ENCODE assay signal across 26 mouse cellular contexts in the genomic region with DNA sequence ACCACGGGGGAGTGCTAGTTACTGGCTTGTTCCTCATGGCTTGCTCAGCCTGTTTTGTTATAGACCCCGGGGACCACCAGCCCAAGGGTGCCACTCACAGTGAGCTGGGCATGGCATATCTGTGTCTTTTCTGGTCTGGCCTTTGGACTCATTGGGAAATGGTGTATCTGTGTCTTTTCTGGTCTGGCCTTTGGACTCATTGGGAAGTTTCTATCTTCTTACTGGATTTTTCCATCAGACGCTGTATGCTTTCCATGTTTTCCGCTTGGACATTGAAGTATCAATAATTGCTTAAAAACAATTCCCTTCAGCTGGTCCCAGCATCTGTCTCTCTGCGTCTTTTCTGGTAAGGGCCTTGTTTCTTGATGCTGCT. TPM values are rescaled to one million over a fixed set of nuclear protein-coding genes. Genes with fewer than 3 reads are reported as not detected.
DNase-seq lines count a peak whose midpoint lies in the region; ATAC-seq and TF ChIP-seq lines count a peak whose summit lies in the region.
"Had no signal": no experiment of that assay in that cellular context is flagged by ENCODE, and none has a peak within 500 bp of the region (broad histone marks: within the 10 kb centered on the region; RNA-seq: fewer than 3 reads in every experiment).

No protein-coding gene starts in this region.

- H3K9me3 ChIP-seq in forebrain, postnatal 0 days (ENCODE audit: low read length): no peaks in the 10 kb centered on the region
- H3K9me3 ChIP-seq in forebrain, embryonic 12.5 days: no peaks in the 10 kb centered on the region
- no peaks in the 10 kb centered on the region for H3K9me3 ChIP-seq in intestine, embryonic 16.5 days (ENCODE audit: control insufficient read depth, low read length)
- no peaks in the 10 kb centered on the region for H3K9me3 ChIP-seq in intestine, embryonic 15.5 days
- no peaks in the 10 kb centered on the region for H3K9me3 ChIP-seq in liver, embryonic 11.5 days (ENCODE audit: control insufficient read depth, low read length)
- no peaks in the 10 kb centered on the region for H3K9me3 ChIP-seq in intestine, postnatal 0 days (ENCODE audit: control insufficient read depth)
- H3K9me3 ChIP-seq: G1E had no signal

- H3K9ac ChIP-seq in forebrain, postnatal 0 days: no peak overlapping the region
- H3K9ac ChIP-seq in forebrain, embryonic 12.5 days: no peak overlapping the region
- no peak overlapping the region for H3K9ac ChIP-seq in intestine, embryonic 16.5 days (ENCODE audit: low read depth, low read length)
- H3K9ac ChIP-seq in intestine, embryonic 15.5 days: no peak overlapping the region
- H3K9ac ChIP-seq in liver, adult 2 months (ENCODE audit: low read depth, low read length): no peak overlapping the region
- no peak overlapping the region for H3K9ac ChIP-seq in liver, embryonic 11.5 days (ENCODE audit: low read depth, low read length)
- no peak overlapping the region for H3K9ac ChIP-seq in intestine, postnatal 0 days (ENCODE audit: low read depth, low read length)

- 82% methylated on average over 5 of the region's 5 CpGs for WGBS in forebrain, postnatal 0 days
- WGBS in forebrain, embryonic 12.5 days: 91% methylated on average over 5 of the region's 5 CpGs
- 86% methylated on average over 5 of the region's 5 CpGs for WGBS in intestine, embryonic 16.5 days
- WGBS in intestine, embryonic 15.5 days: 87% methylated on average over 5 of the region's 5 CpGs
- 46% methylated on average over 5 of the region's 5 CpGs for WGBS in liver, adult 2 months
- WGBS in liver, embryonic 11.5 days: 85% methylated on average over 5 of the region's 5 CpGs
- WGBS in intestine, postnatal 0 days: 66% methylated on average over 5 of the region's 5 CpGs

- H3K36me3 ChIP-seq in forebrain, postnatal 0 days (ENCODE audit: insufficient read depth): no peaks in the 10 kb centered on the region
- no peaks in the 10 kb centered on the region for H3K36me3 ChIP-seq in forebrain, embryonic 12.5 days (replicated peaks)
- H3K36me3 ChIP-seq in intestine, embryonic 16.5 days (ENCODE audit: control insufficient read depth, insufficient read depth, low read length): no peaks in the 10 kb centered on the region
- H3K36me3 ChIP-seq in intestine, embryonic 15.5 days: no peaks in the 10 kb centered on the region
- H3K36me3 ChIP-seq in liver, adult 2 months (ENCODE audit: control insufficient read depth, insufficient read depth, low read length): no peaks in the 10 kb centered on the region
- no peaks in the 10 kb centered on the region for H3K36me3 ChIP-seq in liver, embryonic 11.5 days (ENCODE audit: control insufficient read depth, insufficient read depth, low read length)
- H3K36me3 ChIP-seq in intestine, postnatal 0 days (ENCODE audit: control insufficient read depth, insufficient read depth): no peaks in the 10 kb centered on the region
- H3K36me3 ChIP-seq: G1E had no signal

- no peak overlapping the region for H3K27ac ChIP-seq in forebrain, postnatal 0 days (ENCODE audit: low read depth, low read length)
- no peak overlapping the region for H3K27ac ChIP-seq in forebrain, embryonic 12.5 days
- H3K27ac ChIP-seq in intestine, embryonic 16.5 days (ENCODE audit: low read length): no peak overlapping the region
- H3K27ac ChIP-seq in intestine, embryonic 15.5 days: no peak overlapping the region
- peak overlapping the region; percentile 85 for H3K27ac ChIP-seq in liver, adult 2 months (replicated peaks; ENCODE audit: insufficient read depth, low read depth, low read length)
- H3K27ac ChIP-seq in liver, embryonic 11.5 days (ENCODE audit: low read depth, low read length): no peak overlapping the region
- peak overlapping the region; percentile 90 for H3K27ac ChIP-seq in intestine, postnatal 0 days (ENCODE audit: low read depth, low read length)

- H3K4me3 ChIP-seq in forebrain, postnatal 0 days (ENCODE audit: low read depth, low read length): no peak overlapping the region
- no peak overlapping the region for H3K4me3 ChIP-seq in forebrain, embryonic 12.5 days (replicated peaks)
- H3K4me3 ChIP-seq in intestine, embryonic 16.5 days (ENCODE audit: low read length): no peak overlapping the region
- no peak overlapping the region for H3K4me3 ChIP-seq in intestine, embryonic 15.5 days (replicated peaks)
- H3K4me3 ChIP-seq in liver, adult 2 months (ENCODE audit: insufficient read depth, low read depth, low read length): no peak overlapping the region
- no peak overlapping the region for H3K4me3 ChIP-seq in liver, embryonic 11.5 days (ENCODE audit: low read depth, low read length)
- H3K4me3 ChIP-seq in intestine, postnatal 0 days (ENCODE audit: low read depth, low read length): no peak overlapping the region

- TF ChIP-seq CTCF in forebrain, postnatal 0 days (IDR thresholded peaks at IDR 0.05; ENCODE audit: low read depth): no peak
- no peak for TF ChIP-seq CTCF in liver, adult 2 months (IDR thresholded peaks at IDR 0.05; ENCODE audit: low read depth, low read length)
- TF ChIP-seq CTCF in intestine, postnatal 0 days (IDR thresholded peaks at IDR 0.05; ENCODE audit: low read depth): no peak

- no peaks in the 10 kb centered on the region for H3K79me2 ChIP-seq in liver, adult 2 months (ENCODE audit: control insufficient read depth, insufficient read depth, low read length)

- DNase-seq in forebrain, postnatal 0 days: peak; percentile 27
- peak; percentile 89 for DNase-seq in liver, adult 2 months (ENCODE audit: extremely low read depth, low read depth, low spot score)
- no peak for DNase-seq in liver, embryonic 11.5 days (ENCODE audit: low spot score)
- no peak for DNase-seq in c-Kit-positive CD71-positive TER-119-positive erythroid progenitor cells, embryonic 14.5 days (ENCODE audit: low spot score)
- DNase-seq: adrenal gland, adult 2 months; adrenal gland, adult 8-10 months; adrenal gland, postnatal 10 days; adrenal gland, postnatal 14 days; adrenal gland, postnatal 25 days; adrenal gland, postnatal 36 days; B cell, adult 2 months; cerebellum, adult 11 months; cerebellum, adult 11-12 months; cerebellum, adult 18-20 months had no signal

- no peak overlapping the region for H3K4me2 ChIP-seq in forebrain, postnatal 0 days (ENCODE audit: low read depth)
- no peak overlapping the region for H3K4me2 ChIP-seq in forebrain, embryonic 12.5 days
- H3K4me2 ChIP-seq in intestine, embryonic 16.5 days (ENCODE audit: low read depth, low read length): no peak overlapping the region
- no peak overlapping the region for H3K4me2 ChIP-seq in intestine, embryonic 15.5 days (replicated peaks)
- no peak overlapping the region for H3K4me2 ChIP-seq in liver, embryonic 11.5 days
- peak overlapping the region; percentile 44; the same call in 1 of the 2 replicates for H3K4me2 ChIP-seq in intestine, postnatal 0 days (replicated peaks; ENCODE audit: low read depth)

- H3K27me3 ChIP-seq in forebrain, postnatal 0 days (ENCODE audit: insufficient read depth, low read length): no peaks in the 10 kb centered on the region
- H3K27me3 ChIP-seq in forebrain, embryonic 12.5 days: peaks cover 10% of the 10 kb centered on the region
- no peaks in the 10 kb centered on the region for H3K27me3 ChIP-seq in intestine, embryonic 16.5 days (replicated peaks; ENCODE audit: control insufficient read depth, insufficient read depth, low read length)
- H3K27me3 ChIP-seq in intestine, embryonic 15.5 days (replicated peaks): no peaks in the 10 kb centered on the region
- H3K27me3 ChIP-seq in liver, adult 2 months (ENCODE audit: control insufficient read depth, insufficient read depth, low read length): no peaks in the 10 kb centered on the region
- no peaks in the 10 kb centered on the region for H3K27me3 ChIP-seq in liver, embryonic 11.5 days (replicated peaks; ENCODE audit: control insufficient read depth, insufficient read depth, low read length)
- no peaks in the 10 kb centered on the region for H3K27me3 ChIP-seq in intestine, postnatal 0 days (replicated peaks; ENCODE audit: control insufficient read depth, insufficient read depth, low read length)
- H3K27me3 ChIP-seq: CH12.LX had no signal

- no peak for TF ChIP-seq POLR2A in liver, adult 2 months (IDR thresholded peaks at IDR 0.05; ENCODE audit: extremely low read depth, insufficient read depth, low read length)

- no peaks in the 10 kb centered on the region for H3K4me1 ChIP-seq in forebrain, postnatal 0 days (ENCODE audit: insufficient read depth)
- peaks cover 9% of the 10 kb centered on the region for H3K4me1 ChIP-seq in forebrain, embryonic 12.5 days
- no peaks in the 10 kb centered on the region for H3K4me1 ChIP-seq in intestine, embryonic 16.5 days (ENCODE audit: control insufficient read depth, insufficient read depth, low read length)
- no peaks in the 10 kb centered on the region for H3K4me1 ChIP-seq in intestine, embryonic 15.5 days (replicated peaks)
- H3K4me1 ChIP-seq in liver, adult 2 months (ENCODE audit: control insufficient read depth, insufficient read depth, low read length): peaks cover 8% of the 10 kb centered on the region
- no peaks in the 10 kb centered on the region for H3K4me1 ChIP-seq in liver, embryonic 11.5 days (replicated peaks; ENCODE audit: control insufficient read depth, insufficient read depth, low read length)
- H3K4me1 ChIP-seq in intestine, postnatal 0 days (replicated peaks; ENCODE audit: control insufficient read depth, insufficient read depth, low read length): no peaks in the 10 kb centered on the region; the same call in 1 of the 2 replicates

- no peak for ATAC-seq in forebrain, postnatal 0 days
- ATAC-seq in forebrain, embryonic 12.5 days (ENCODE audit: low FRiP score): no peak
- ATAC-seq in intestine, embryonic 16.5 days: peak; percentile 71
- no peak; the same call in 1 of the 2 replicates for ATAC-seq in intestine, embryonic 15.5 days
- ATAC-seq in liver, embryonic 11.5 days (replicated peaks; ENCODE audit: low FRiP score): no peak
- ATAC-seq in intestine, postnatal 0 days: peak; percentile 88
- ATAC-seq: activated CD4-positive, CD25-positive, alpha-beta regulatory T cell, adult 4 months; CD4-positive, CD25-positive, alpha-beta regulatory T cell, adult 4 months; Patski had no signal

RNA-seq across cellular contexts. Expression of a gene that starts 12.7 kb away (rescaled TPM):
- 0.92 and 1.4 TPM in 2 replicates for total RNA-seq in forebrain, postnatal 0 days (2014; rRNA removed)
- polyA plus RNA-seq in forebrain, postnatal 0 days (2015; fragmentation: Nextera tagmentation; extraction: Ambion mirVana): 0.64 and 0.84 TPM in 2 replicates
- 2.2 and 2.8 TPM in 2 replicates for polyA plus RNA-seq in forebrain, embryonic 12.5 days (2016; fragmentation: Nextera tagmentation; extraction: Ambion mirVana)
- 0.06 TPM in 1 of 2 replicates, not detected in the other for polyA plus RNA-seq in intestine, embryonic 16.5 days (2015; fragmentation: Nextera tagmentation; extraction: Ambion mirVana)
- polyA plus RNA-seq in intestine, embryonic 15.5 days (2015; fragmentation: Nextera tagmentation; extraction: Ambion mirVana): not detected in 2 replicates
- not detected in 2 replicates for total RNA-seq in liver, adult 2 months (2014; rRNA removed)
- polyA plus RNA-seq in liver, adult 2 months (2012; rRNA removed): not detected in 2 replicates
- polyA plus RNA-seq in liver, embryonic 11.5 days (2014; fragmentation: Nextera tagmentation; extraction: Ambion mirVana): 0.16 TPM in 1 of 2 replicates, not detected in the other
- polyA plus RNA-seq in intestine, postnatal 0 days (2015; fragmentation: Nextera tagmentation; extraction: Ambion mirVana): 0.07 TPM in 1 of 2 replicates, not detected in the other
- total RNA-seq: CH12.LX, ES-E14, G1E, MEL had no signal
- polyA plus RNA-seq: activated CD4-positive, CD25-positive, alpha-beta regulatory T cell, adult 4 months; C2C12; CD4-positive, CD25-positive, alpha-beta regulatory T cell, adult 4 months; G1E had no signal

Comparison
In these comparisons a context has a peak if more than half of its experiments do, and no peak if none do; other contexts are left out.
1. ATAC-seq: peak in intestine, embryonic 16.5 days (single experiment) and intestine, postnatal 0 days (single experiment); none in forebrain, postnatal 0 days (single experiment), forebrain, embryonic 12.5 days (single experiment), intestine, embryonic 15.5 days (single experiment) and liver, embryonic 11.5 days (single experiment).
2. DNase-seq: peak in forebrain, postnatal 0 days (single experiment) and liver, adult 2 months (single experiment); none in liver, embryonic 11.5 days (single experiment) and c-Kit-positive CD71-positive TER-119-positive erythroid progenitor cells, embryonic 14.5 days (single experiment).
3. H3K27ac ChIP-seq: peak in liver, adult 2 months (single experiment) and intestine, postnatal 0 days (single experiment); none in forebrain, postnatal 0 days (single experiment), forebrain, embryonic 12.5 days (single experiment), intestine, embryonic 16.5 days (single experiment), intestine, embryonic 15.5 days (single experiment) and liver, embryonic 11.5 days (single experiment).